Mouse (Mus musculus): ENCODE results near the gene BC053393.

GRCm38 (mm10) chr11:46580428-46580827 lies 9.1 kb downstream of the BC053393 start:
- TF ChIP-seq CTCF (IDR thresholded peaks at IDR 0.05; ENCODE audit: borderline replicate concordance, insufficient read depth, low read length) (no peak), POLR2A (IDR thresholded peaks at IDR 0.05; ENCODE audit: low read depth, low read length) (no peak)

Measured in embryonic fibroblast, embryonic 13.5 days (primary cell).